Mouse (Mus musculus): ENCODE data around the gene Hipk2.

GRCm38 (mm10) chr6:38919135-38919740 lies 43.3 kb upstream of the Hipk2 start:
- TF ChIP-seq CTCF (conservative IDR thresholded peaks at IDR 0.05; ENCODE audit: low read length) (no peak), NANOG (IDR thresholded peaks at IDR 0.05; ENCODE audit: borderline replicate concordance, low read length) (no peak), POU5F1 (IDR thresholded peaks at IDR 0.05; ENCODE audit: borderline replicate concordance, low read length) (no peak)
